Mouse (Mus musculus): Measurements from ENCODE around the gene Hrct1.

The Hrct1 gene

DNA sequence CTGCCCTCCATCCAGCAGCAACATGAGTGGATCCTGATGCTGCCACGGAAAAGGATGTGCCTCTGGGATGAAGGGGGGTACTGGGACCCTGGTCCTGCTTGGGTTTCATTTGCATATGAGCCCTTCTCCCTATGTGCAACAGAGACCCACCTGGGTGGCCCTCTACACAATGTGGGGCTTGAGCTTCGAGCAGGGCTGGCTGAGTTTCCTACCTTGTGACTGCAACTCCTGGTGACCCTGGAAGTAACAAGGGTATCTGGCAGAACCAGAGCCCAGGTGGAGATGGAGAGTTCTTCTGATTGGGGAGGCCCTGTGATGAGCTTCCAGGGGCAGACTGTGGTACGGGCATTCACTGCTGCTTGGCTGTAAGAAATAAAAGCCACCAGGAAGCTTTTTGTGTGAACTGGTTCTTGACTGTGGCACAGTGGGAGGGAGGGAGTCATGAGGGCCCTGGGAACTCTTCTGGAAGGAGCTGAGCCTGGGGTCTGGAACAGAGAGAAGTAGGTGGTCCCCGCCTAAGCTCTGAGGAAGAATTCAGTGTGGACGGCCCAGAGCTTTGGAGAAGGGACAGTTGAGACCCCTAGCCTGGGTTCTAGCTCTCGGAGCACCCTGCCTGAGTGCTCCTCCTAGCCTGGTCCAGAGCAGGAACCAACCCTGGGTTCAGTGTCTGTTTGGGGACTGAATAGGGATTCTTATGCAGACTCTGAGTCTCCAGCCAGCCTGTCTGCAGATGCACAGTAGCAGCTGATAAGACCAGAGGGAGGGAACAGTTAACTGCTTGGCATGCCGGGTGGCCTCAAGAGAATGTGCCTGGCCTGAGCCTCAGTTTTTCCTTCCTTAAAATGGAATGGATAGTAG, 959 bp downstream of the Hrct1 start:
- DNase-seq (ENCODE audit: low spot score in 2 of 2), result no peak

DNA sequence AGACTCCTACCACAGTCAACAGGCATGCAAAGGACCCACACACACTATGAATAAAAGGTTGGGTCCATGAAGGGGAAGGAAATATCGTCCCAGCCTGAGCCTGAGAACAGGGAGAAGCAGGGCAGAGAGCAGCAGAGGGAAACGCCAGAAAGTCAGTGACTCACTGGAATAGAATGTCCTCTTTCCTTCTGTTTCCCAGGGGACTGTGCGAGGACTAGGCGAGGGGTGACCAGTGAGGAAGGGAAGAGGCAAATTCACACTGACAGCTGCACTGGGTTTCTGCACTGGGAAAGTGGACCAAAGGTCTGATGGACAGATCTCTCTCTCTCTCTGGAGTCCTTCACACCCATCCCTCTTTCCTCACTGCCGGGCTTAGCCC, 1.6 kb downstream of the Hrct1 start:
- DNase-seq (ENCODE audit: low spot score in 2 of 2), result no peak

DNA sequence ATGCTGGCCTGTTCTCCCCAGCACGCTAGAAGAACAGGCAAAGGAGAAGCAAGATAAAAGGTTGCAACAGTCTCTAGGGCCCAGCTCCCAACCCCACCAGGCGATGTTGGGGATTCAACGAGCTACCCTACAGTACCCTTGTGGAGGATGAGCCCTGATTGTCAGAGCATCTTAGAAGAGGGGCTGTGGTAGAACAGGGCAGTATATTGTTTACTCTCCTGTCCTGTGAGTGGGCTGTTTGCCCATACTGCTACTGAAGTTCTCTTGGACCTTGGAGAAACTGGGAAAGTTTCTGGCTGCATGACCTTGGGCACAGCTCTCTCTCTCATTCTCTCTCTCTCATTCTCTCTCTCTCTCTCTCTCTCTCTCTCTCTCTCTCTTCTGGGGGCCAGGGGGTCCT, 2.1 kb downstream of the Hrct1 start:
- DNase-seq (ENCODE audit: low spot score in 2 of 2), result no peak

DNA sequence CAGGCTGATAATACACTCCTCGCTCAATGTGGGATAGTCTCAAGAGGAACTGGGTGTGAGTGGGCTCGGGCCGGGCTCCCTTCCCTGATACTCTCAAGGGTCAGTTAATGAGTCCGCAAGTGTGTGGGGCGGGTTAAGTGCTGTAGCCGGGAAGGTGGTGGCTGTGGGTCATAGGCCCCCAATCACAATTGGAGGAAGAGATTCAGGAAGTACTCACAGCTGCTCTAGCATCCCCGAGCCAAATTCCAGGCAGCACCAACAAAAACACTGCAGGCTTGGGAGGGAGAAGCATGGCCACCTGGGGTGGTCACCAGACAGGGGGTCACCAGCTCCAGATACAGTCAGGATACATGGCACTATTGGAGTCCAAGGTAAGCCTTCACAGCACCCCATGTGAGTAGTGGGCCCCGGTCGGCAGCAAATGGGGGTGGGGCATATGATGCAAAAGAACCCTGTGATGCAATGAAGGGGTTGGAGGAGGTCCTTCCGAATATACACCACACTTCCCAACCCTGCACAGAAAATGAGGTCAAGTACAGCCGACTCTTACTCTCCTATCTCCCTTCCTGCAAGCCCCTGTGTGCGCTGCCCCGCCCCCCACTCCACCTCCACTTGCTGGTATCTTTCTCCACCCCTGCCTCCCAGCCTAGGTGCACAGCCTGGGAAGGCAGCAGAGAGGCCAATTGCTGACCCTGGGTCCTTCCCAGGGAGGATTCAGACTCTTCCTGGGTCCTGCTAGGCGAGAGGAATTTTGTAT, 3.0 kb downstream of the Hrct1 start, which contains the start of gene Spaar:
Spaar (plus strand) TSS at position 241 of the 757 bp plus-strand sequence.
- no peak for DNase-seq (ENCODE audit: low spot score in 2 of 2)

DNA sequence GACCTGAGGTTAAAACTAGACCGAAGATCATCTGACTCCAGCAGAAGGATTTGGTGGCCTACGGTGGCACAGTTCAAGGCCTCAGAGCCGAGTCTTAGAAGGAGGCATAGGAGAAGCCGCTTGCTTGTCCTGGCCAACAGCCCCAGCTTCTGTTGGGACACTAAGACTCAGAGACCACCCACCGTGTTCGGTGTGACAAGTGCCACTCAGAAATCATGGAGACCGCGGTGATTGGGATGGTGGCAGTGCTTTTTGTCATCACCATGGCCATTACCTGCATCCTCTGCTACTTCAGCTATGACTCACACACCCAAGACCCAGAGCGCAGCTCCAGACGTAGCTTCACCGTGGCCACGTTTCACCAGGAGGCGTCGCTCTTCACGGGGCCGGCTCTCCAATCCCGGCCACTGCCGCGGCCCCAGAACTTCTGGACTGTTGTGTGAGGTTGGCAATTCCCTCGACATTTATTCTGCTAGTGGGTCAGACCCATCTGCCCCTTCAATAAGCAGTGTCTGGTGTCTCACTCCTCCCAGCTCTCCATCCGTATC, 3.8 kb downstream of the Hrct1 start:
- no peak for DNase-seq (ENCODE audit: low spot score in 2 of 2)

DNA sequence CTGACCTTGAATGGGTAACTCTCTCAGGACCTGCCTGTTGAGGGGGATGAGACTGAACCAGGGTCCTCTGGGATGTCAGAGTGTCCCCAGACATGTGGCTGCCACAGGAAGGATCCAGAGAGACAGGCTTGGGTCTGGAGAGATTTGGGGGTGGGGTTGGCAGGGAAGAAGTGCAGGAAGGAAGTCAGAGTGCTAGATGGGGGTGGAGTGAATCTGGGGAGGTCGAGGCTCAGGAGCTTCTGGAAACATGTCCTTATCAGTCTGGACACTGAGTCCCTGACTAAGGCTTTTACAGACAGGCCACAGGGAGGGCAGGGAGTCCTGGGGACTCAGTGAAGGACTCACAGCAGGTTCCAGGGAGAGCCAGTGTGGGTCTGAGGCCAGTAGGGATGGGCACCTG, 5.2 kb downstream of the Hrct1 start:
- DNase-seq (ENCODE audit: low spot score in 2 of 2), result no peak

DNA sequence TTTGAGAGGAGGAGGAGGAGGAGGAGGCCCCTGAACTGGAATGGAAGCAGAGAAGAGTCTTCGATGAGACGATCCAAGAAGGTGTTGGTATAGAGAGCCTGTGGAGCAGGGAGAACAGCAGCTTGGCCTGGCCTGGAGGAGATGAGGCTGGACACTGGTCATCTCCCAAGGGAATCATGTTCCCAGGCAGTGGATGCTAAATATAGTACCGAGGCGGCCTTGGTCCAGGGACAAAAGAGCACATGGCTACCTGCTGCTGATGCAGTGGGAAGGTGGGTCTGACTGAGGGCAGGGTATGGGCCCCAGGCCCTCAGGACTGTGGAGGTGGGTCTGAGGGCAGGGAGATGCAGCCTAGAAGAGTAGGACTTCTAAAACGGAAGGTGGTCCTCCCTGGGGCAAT, 6.2 kb downstream of the Hrct1 start:
- DNase-seq (ENCODE audit: low spot score in 2 of 2), result no peak

DNA sequence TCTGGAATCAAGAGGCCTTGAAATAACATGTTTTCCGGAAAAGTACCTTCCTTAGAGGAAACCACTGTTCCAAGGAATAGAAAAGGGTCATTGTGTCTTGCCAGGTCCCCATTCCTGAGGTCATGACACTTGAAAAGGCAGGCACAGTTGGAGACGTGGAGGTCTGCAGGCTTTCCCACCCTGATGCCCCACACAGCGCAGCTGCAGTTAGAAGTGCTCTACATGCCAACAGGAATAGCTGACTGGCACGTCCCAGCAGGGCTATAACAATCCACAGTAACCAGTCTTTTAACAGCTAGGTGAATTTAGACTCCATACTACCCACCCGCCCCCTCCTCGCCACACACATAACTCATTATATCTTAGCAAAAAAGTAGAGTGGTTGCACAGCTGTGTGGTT, 10.2 kb downstream of the Hrct1 start:
- DNase-seq (ENCODE audit: low spot score in 2 of 2), result no peak

DNA sequence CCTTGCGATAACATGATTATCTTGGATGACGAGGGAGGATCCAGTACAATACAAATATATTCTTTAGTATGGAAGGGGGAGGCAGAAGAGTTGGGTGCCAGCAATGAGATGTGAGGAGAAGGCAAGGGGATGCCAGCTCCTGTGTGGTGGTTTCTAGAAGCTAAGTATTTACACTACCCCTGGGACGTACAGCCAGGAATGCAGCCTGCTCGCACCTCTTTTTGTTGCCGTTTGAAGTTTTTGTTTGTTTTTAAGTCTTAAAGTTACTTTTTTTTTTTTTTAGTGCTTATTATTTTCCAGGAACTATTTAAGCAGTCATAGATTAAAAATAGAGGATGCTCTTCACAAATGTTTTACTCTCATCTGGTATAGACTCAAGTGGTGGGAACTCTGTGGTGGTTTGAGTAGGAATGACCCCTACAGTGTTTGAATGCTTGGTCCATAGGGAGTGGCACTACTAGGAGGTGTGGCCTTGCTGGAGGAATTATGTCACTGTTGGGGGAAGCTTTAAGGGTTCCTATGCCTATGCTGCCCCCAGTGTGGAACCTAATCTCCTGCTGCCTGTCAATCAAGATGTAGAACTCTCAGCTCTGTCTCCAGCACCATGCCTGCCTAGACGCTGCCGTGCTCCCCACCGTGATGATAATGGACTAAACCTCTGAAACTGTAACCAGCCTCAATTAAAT, 12.1 kb downstream of the Hrct1 start:
- DNase-seq (ENCODE audit: low spot score in 2 of 2), result no peak

DNA sequence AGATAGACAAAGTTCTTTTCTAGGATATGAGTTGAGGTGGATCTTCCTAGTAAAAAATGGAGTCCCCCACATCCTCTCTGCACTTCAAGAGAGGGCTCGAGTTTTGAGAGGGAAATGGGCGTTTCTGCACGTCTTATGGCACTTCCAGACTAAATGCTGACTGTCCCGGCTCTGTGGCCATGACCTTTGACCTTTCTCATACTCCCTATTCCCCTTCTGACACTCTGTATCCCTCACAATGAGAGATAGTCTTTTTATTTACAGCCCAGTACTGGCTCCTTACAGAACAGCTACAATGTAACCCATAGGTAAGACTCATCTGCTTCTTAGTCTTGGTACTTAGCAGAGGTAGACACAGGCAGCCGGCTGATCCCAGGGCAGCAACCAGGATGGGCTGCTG, 14.5 kb downstream of the Hrct1 start:
- no peak for DNase-seq (ENCODE audit: low spot score in 2 of 2)

DNA sequence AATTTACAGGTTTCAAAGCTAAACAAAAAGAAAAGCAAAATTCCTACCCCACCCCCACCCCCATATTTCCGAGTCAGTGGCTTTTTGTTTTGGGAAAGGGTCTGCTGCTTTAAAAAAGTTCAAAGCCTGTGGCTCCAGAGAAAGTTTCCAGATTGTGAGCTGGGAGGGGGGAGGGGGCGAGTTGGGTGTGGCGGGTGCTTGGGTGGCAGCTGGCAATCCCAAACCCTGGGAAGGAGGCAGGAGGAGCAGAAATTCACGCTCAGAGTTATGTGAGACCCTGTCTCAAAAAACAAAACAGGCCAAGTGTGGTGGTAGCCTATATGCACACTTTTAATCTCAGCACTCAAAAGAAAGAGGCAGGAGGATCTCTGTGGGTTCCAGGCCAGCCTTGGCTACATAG, 15.6 kb downstream of the Hrct1 start:
- DNase-seq (ENCODE audit: low spot score in 2 of 2), result no peak

DNA sequence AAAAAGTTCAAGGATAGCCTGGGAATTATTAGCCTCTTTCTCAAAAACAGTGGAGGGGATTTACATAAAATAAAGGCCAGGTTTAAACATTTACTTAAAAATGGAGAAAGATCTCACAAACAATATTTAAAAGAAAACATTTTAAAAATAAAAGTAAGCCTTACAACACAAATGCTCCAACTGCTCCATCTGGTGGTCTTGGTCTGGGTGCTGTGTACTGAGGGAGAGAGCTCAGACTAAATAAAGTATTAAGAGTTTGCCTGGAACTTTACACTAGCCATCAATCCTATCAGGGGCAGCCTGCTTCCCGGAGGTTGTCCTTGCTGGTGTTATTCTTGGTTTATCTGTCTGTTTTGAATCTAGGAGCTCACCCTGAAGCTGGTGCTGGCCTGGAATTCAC, 16.1 kb downstream of the Hrct1 start:
- no peak for DNase-seq (ENCODE audit: low spot score in 2 of 2)

DNA sequence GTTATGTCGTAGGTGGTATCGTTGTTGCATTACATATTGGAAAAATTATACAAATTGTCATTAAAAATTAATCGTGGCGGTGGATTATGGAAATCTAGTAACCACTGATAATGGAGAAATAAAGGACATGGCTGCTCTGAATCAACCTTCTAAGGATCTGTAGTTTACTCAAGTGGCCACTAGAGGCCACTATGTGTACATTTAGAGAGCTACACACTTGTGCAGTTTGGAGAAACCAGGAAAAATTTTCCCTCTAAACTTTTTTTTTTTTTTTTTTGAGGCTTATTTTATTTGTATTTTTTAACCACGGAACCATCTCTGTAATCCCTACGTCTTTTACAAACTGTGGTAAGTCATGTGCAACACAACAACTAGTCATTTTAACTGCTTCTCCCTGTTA, 18.2 kb downstream of the Hrct1 start:
- no peak for DNase-seq (ENCODE audit: low spot score in 2 of 2)

DNA sequence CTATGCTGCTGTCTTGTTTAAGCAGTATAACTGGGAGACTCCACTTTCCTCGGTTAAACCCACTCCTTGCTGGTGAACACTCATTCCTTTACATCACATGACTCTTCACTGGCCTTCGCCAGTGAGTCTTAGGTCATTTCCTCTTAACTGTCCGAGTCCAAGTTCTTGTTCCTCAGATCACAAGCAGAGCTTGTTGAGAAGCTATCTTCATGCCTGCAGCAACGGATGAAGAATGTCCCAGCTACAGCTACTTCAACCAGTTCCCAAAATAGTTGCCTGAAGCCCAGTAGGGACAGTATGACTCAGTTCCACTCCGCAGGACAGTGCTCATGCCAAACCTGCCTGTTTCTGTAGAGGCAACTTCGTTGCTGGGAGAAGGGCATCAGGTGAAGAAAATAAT, 30.2 kb downstream of the Hrct1 start:
- no peak for DNase-seq (ENCODE audit: low spot score in 2 of 2)

DNA sequence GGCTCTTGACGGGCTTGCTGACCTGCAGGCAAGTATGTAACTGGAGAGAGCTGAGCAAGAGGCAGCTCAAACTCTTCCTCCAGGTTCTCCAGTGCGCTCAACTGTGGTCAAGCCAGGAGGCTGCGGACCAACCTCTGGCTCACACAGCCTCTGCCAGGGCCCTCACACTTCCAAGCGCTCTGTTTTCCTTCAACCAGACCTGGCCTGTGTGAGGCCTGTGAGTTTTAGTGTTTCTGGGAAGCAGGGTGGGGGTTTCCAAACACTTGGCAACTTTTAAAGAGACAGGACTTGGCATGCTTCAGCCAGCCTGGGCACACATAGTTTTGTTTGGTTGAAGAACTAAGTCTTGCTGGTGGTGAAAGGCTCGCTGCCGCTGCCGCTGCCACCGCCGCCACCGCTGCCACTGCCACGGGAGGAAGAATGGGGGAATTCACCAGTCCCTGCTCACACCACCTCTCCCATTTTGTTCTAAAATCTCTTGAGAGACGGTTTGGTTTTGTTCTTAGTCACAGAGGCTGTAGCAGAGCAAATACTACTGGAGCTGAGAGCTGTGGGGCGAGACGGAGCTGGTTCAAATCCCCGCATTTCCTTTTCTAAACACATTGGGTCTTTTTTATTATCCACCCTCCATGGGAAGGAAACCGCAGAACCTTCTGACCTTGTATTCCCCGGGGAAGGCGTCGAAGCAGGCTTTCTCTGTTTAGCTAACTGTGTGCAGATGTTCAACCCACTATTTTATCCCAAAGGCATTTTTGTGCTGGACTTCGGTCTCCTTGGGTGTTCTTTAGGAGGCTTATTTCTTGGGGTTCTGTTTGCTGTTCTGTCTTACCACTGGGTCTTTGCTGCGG, 32.8 kb downstream of the Hrct1 start:
- peak in 1 of 2 experiments; percentile 22 for DNase-seq (ENCODE audit: low spot score in 2 of 2)

DNA sequence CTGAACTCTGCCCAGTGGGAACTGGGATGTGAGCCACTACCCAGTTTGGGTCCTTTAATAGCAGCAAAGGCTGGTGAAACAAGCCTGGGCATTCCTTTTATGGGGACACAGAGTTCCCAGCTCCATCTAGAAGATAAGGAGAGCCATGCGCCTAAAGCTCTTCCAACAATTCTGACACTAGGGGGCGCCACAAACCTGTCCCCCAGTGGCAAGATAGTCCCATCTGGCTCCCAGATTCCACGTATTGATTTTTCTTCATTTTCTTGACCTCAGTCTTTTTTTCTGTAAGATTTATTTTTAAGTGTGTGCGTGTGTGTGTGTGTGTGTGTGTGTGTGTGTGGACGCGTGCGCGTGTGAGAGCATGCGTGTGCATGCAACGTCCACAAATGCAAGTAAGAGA, 33.5 kb downstream of the Hrct1 start:
- no peak for DNase-seq (ENCODE audit: low spot score in 2 of 2)

DNA sequence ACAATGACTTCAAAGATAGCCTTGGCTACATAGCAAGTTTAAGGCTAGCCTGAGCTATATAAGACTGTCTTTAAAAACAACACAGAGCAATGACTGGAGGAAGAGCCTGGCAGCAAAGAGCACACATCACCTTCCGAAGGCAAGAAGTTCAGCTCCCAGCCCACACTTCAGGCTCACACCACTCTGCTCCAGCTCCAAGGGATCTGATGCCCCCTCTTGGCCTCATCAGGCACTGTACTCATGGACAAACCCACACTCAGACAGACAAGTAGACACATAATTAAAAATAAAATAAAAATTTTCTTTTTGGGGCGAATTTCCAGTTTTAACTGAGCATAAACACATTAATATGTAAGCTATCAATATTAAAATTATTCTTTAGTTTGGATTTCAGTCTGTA, 34.3 kb downstream of the Hrct1 start:
- no peak for DNase-seq (ENCODE audit: low spot score in 2 of 2)

DNA sequence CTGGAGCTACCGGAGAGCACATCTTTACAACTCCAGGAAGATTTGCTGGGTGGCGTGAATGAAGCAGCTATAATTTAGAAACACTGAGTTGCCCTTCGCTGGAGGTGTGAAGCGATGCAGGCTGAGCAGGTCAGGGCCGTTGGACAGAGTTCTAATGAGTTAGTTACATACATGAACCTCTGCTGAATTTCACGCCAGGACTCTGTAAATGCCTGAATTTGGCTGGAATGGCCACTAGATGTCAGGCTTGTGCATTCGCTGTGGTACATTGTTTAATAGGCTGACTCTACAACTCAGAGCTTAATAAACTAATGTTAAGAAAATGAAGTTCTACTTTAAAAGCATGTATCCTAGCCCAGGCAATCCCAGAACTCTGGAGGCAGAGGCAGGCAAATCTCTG, 36.4 kb downstream of the Hrct1 start:
- DNase-seq (ENCODE audit: low spot score in 2 of 2), result peak; percentile 34 to 62

DNA sequence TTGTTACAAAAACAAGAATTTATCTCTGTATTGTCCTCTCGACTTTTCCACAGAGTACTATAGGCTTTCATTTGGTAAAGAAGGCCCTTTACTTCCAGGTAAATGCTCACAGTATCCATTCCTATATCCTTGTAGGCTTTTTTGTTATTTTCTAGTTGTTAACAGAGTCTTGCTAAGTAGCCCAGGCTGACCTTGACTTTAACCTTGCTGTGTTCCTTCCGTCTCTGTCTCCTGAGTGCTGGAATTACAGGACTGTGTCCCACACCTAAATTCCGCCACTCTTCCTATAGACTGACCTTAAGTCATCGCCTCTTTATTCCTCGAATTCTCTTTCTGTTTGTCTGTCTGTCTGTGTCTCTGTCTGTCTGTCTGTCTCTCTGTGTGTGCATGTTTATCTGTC, 41.4 kb downstream of the Hrct1 start:
- no peak for DNase-seq (ENCODE audit: low spot score in 2 of 2)

DNA sequence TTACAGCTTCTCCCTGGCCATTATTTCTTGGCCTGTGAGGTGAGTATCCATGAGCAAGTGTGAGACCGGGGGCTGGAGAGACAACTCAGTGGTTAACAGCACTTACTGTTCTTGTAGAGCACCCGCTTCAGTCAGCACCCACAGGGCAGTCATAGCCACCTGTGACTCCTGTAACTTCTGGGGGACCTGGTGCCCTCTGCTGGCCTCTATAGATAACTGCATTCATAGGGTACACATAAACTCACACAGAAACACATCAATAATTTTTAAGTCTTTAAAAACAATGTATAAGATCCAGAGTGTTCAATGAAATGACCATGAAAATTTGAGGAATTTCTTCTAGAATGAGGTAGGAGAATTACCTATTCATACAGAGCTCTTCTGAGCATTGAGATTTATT, 42.4 kb downstream of the Hrct1 start:
- DNase-seq (ENCODE audit: low spot score in 2 of 2), result no peak

DNA sequence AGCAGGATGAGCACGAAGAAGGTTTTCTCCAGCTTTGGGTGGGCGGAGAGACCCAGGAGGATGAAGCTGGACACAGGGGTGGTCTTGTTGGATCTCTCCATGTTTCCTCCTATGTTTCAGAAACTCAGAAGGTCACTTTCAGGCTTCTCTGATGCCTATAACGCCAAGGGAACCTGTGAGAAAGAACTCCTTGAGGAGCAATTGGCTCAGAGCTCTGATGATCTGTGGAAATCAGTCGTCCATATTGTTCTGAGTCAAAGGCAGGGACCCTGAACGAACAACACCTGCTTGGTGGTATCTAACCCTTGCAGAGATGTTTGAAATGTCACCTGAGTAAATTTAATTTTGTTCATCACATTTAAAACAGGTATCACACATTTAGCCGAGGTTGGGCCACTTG, 43.9 kb downstream of the Hrct1 start, which contains the start of gene Olfr159:
Olfr159 (minus strand) TSS at position 101 of the 400 bp plus-strand sequence.
- DNase-seq (ENCODE audit: low spot score in 2 of 2), result no peak
